ENCODE assay signal across 8 mouse cellular contexts in genomic region chr7:27128162-27128561, GRCm38 (mm10). TPM values are rescaled to one million over a fixed set of nuclear protein-coding genes. Genes with fewer than 3 reads are reported as not detected.
DNase-seq lines count a peak whose midpoint lies in the region; ATAC-seq and TF ChIP-seq lines count a peak whose summit lies in the region.

No protein-coding gene starts in this region.

- no peak for TF ChIP-seq POLR2A in kidney, adult 2 months (IDR thresholded peaks at IDR 0.05; ENCODE audit: low read depth, low read length)
- no peak; the same call in 1 of the 2 replicates for TF ChIP-seq POLR2A in lung, adult 2 months (IDR thresholded peaks at IDR 0.05; ENCODE audit: borderline replicate concordance, extremely low read depth, low read depth, low read length)
- TF ChIP-seq POLR2A in small intestine, adult 2 months (IDR thresholded peaks at IDR 0.05; ENCODE audit: low read depth, low read length), result no peak

- intact Hi-C loops in heart, postnatal 10 days (cut with DNase I), result loop anchor here (10.0 kb wide), 1 partner anchor 1273 kb away; no protein-coding TSS in a partner anchor

- WGBS in kidney, adult 2 months, result 45% methylated on average over 3 of the region's 3 CpGs
- WGBS in lung, adult 2 months, result 41% methylated on average over 3 of the region's 3 CpGs
- WGBS in small intestine, adult 2 months, result 33% methylated on average over 3 of the region's 3 CpGs

- no peak overlapping the region for H3K27ac ChIP-seq in kidney, adult 2 months (ENCODE audit: insufficient read depth, low read depth, low read length)
- no peak overlapping the region for H3K27ac ChIP-seq in small intestine, adult 2 months (ENCODE audit: insufficient read depth, low read depth, low read length)

- H3K27me3 ChIP-seq in E14TG2a.4 (ENCODE audit: insufficient read depth, low read length), result no peaks in the 10 kb centered on the region
- H3K27me3 ChIP-seq in kidney, adult 2 months (replicated peaks; ENCODE audit: control insufficient read depth, insufficient read depth, low read length), result no peaks in the 10 kb centered on the region
- H3K27me3 ChIP-seq in small intestine, adult 2 months (ENCODE audit: control insufficient read depth, insufficient read depth, low read length), result no peaks in the 10 kb centered on the region

- H3K4me1 ChIP-seq in E14TG2a.4 (replicated peaks; ENCODE audit: low read depth, low read length), result peaks cover 17% of the 10 kb centered on the region
- peaks cover 11% of the 10 kb centered on the region; the same call in 1 of the 2 replicates for H3K4me1 ChIP-seq in kidney, adult 2 months (ENCODE audit: control insufficient read depth, insufficient read depth, low read length)
- no peaks in the 10 kb centered on the region for H3K4me1 ChIP-seq in lung, adult 2 months (ENCODE audit: control insufficient read depth, insufficient read depth, low read length)
- H3K4me1 ChIP-seq in small intestine, adult 2 months (ENCODE audit: control insufficient read depth, insufficient read depth, insufficient read length, low read length), result peaks cover 4% of the 10 kb centered on the region

- no peaks in the 10 kb centered on the region for H3K36me3 ChIP-seq in E14TG2a.4 (ENCODE audit: insufficient read depth, low read length)
- H3K36me3 ChIP-seq in kidney, adult 2 months (ENCODE audit: control insufficient read depth, insufficient read depth, low read length), result no peaks in the 10 kb centered on the region
- no peaks in the 10 kb centered on the region for H3K36me3 ChIP-seq in small intestine, adult 2 months (ENCODE audit: control insufficient read depth, insufficient read depth, low read length)

- no peak overlapping the region for H3K4me3 ChIP-seq in E14TG2a.4 (replicated peaks; ENCODE audit: low read length)
- no peak overlapping the region for H3K4me3 ChIP-seq in kidney, adult 2 months (ENCODE audit: insufficient read depth, low read depth, low read length)
- H3K4me3 ChIP-seq in lung, adult 2 months (replicated peaks; ENCODE audit: extremely low read depth, low read depth, low read length), result no peak overlapping the region
- no peak overlapping the region for H3K4me3 ChIP-seq in small intestine, adult 2 months (ENCODE audit: low read depth, low read length)

- TF ChIP-seq CTCF in E14TG2a.4 (conservative IDR thresholded peaks at IDR 0.05; ENCODE audit: low read length), result peak; percentile 91
- TF ChIP-seq CTCF in kidney, adult 2 months (conservative IDR thresholded peaks at IDR 0.05; ENCODE audit: insufficient read depth, insufficient read length, low read depth, low read length), result peak; percentile 82
- peak; percentile 65 for TF ChIP-seq CTCF in lung, adult 2 months (IDR thresholded peaks at IDR 0.05; ENCODE audit: insufficient read depth, low read length)
- peak; percentile 44; the same call in 1 of the 2 replicates for TF ChIP-seq CTCF in small intestine, adult 2 months (IDR thresholded peaks at IDR 0.05; ENCODE audit: extremely low read depth, insufficient read length, insufficient replicate concordance, low read depth, low read length)

- DNase-seq in heart, postnatal 10 days, result peak; percentile 40 to 41
- no peak for DNase-seq in heart, adult 8-10 months (ENCODE audit: low spot score)
- peak; percentile 62 for DNase-seq in kidney, adult 2 months
- no peak for DNase-seq in lung, adult 2 months

- peaks cover 6% of the 10 kb centered on the region for H3K9me3 ChIP-seq in E14TG2a.4 (ENCODE audit: low read length)

- peak; percentile 84 for ATAC-seq in common myeloid progenitor, adult 5-6 weeks (replicated peaks; ENCODE audit: low read depth, poor library complexity, severe bottlenecking)
- no peak for ATAC-seq in erythroid progenitor cell, adult 5-6 weeks (replicated peaks; ENCODE audit: low FRiP score, poor library complexity, severe bottlenecking)

RNA-seq across cellular contexts. Expression of gene Cyp2f2, which starts 8.5 kb away (rescaled TPM):
- total RNA-seq in heart, postnatal 10 days (2021), result 1 to 10 TPM in 1 of 2 experiments, not detected in 1; 2.5 TPM
- total RNA-seq in heart, adult 8-10 months (2022), result 1 to 10 TPM in 2 of 4 experiments, under 1 TPM in 2; 0.60 to 6.6 (median 1.4) TPM
- not detected in 2 replicates for total RNA-seq in common myeloid progenitor, adult 5-6 weeks (2017)
- polyA plus RNA-seq in kidney, adult 2 months (2012; rRNA removed), result 5.3 and 6.5 TPM in 2 replicates
- 3,886 and 4,289 TPM in 2 replicates for polyA plus RNA-seq in lung, adult 2 months (2012; rRNA removed)
- polyA plus RNA-seq in small intestine, adult 2 months (2012; rRNA removed), result 0.24 and 0.30 TPM in 2 replicates
- total RNA-seq in erythroid progenitor cell, adult 5-6 weeks (2015; ENCODE audit: low replicate concordance), result not detected in 2 replicates
- total RNA-seq in erythroid progenitor cell, adult 5-6 weeks (2017; ENCODE audit: low replicate concordance), result not detected in 2 replicates

RNA-seq across cellular contexts. Expression of gene Cyp2t4, which starts 25.4 kb away (rescaled TPM):
- not detected for total RNA-seq in heart, postnatal 10 days (2021)
- total RNA-seq in heart, adult 8-10 months (2022), result not detected
- total RNA-seq in common myeloid progenitor, adult 5-6 weeks (2017), result not detected in 2 replicates
- not detected in 2 replicates for polyA plus RNA-seq in kidney, adult 2 months (2012; rRNA removed)
- not detected in 2 replicates for polyA plus RNA-seq in lung, adult 2 months (2012; rRNA removed)
- polyA plus RNA-seq in small intestine, adult 2 months (2012; rRNA removed), result not detected in 2 replicates
- not detected in 2 replicates for total RNA-seq in erythroid progenitor cell, adult 5-6 weeks (2015; ENCODE audit: low replicate concordance)
- not detected in 2 replicates for total RNA-seq in erythroid progenitor cell, adult 5-6 weeks (2017; ENCODE audit: low replicate concordance)

RNA-seq across cellular contexts. Expression of gene Egln2, which starts 38.4 kb away (rescaled TPM):
- 10 to 100 TPM; 57.9 to 59.4 TPM for total RNA-seq in heart, postnatal 10 days (2021)
- 10 to 100 TPM; 60.7 to 62.6 (median 62.2) TPM for total RNA-seq in heart, adult 8-10 months (2022)
- total RNA-seq in common myeloid progenitor, adult 5-6 weeks (2017), result 18.6 and 24.7 TPM in 2 replicates
- polyA plus RNA-seq in kidney, adult 2 months (2012; rRNA removed), result 84.9 and 93.7 TPM in 2 replicates
- polyA plus RNA-seq in lung, adult 2 months (2012; rRNA removed), result 107 and 115 TPM in 2 replicates
- 64.8 and 129 TPM in 2 replicates for polyA plus RNA-seq in small intestine, adult 2 months (2012; rRNA removed)
- 13.0 and 13.4 TPM in 2 replicates for total RNA-seq in erythroid progenitor cell, adult 5-6 weeks (2015; ENCODE audit: low replicate concordance)
- total RNA-seq in erythroid progenitor cell, adult 5-6 weeks (2017; ENCODE audit: low replicate concordance), result 4.9 and 9.6 TPM in 2 replicates

RNA-seq across cellular contexts. Expression of gene Rab4b, which starts 50.5 kb away (rescaled TPM):
- total RNA-seq in heart, postnatal 10 days (2021), result 10 to 100 TPM; 21.9 to 22.8 TPM
- 10 to 100 TPM in 3 of 4 experiments, 1 to 10 TPM in 1; 9.4 to 13.5 (median 12.3) TPM for total RNA-seq in heart, adult 8-10 months (2022)
- total RNA-seq in common myeloid progenitor, adult 5-6 weeks (2017), result 10.6 and 21.7 TPM in 2 replicates
- 55.9 and 57.4 TPM in 2 replicates for polyA plus RNA-seq in kidney, adult 2 months (2012; rRNA removed)
- 67.8 and 69.0 TPM in 2 replicates for polyA plus RNA-seq in lung, adult 2 months (2012; rRNA removed)
- polyA plus RNA-seq in small intestine, adult 2 months (2012; rRNA removed), result 42.9 and 77.3 TPM in 2 replicates
- 3.2 and 9.2 TPM in 2 replicates for total RNA-seq in erythroid progenitor cell, adult 5-6 weeks (2015; ENCODE audit: low replicate concordance)
- 3.2 and 9.8 TPM in 2 replicates for total RNA-seq in erythroid progenitor cell, adult 5-6 weeks (2017; ENCODE audit: low replicate concordance)

RNA-seq across cellular contexts. Expression of gene Gm21983, which starts 52.7 kb away (rescaled TPM):
- total RNA-seq in heart, postnatal 10 days (2021), result under 1 TPM in 1 of 2 experiments, not detected in 1; 0.31 TPM
- not detected for total RNA-seq in heart, adult 8-10 months (2022)
- not detected in 2 replicates for total RNA-seq in common myeloid progenitor, adult 5-6 weeks (2017)
- polyA plus RNA-seq in kidney, adult 2 months (2012; rRNA removed), result not detected in 2 replicates
- polyA plus RNA-seq in lung, adult 2 months (2012; rRNA removed), result not detected in 2 replicates
- 0.23 TPM in 1 of 2 replicates, not detected in the other for polyA plus RNA-seq in small intestine, adult 2 months (2012; rRNA removed)
- not detected in 2 replicates for total RNA-seq in erythroid progenitor cell, adult 5-6 weeks (2015; ENCODE audit: low replicate concordance)
- total RNA-seq in erythroid progenitor cell, adult 5-6 weeks (2017; ENCODE audit: low replicate concordance), result not detected in 2 replicates

Comparison
In these comparisons a context has a peak if more than half of its experiments do, and no peak if none do; other contexts are left out.
1. DNase-seq: peak in heart, postnatal 10 days (2 of 2) and kidney, adult 2 months (single experiment); none in heart, adult 8-10 months (single experiment) and lung, adult 2 months (single experiment).
2. Peak in every context shown above with its lines, with median percentiles within 50 percentile points of each other: CTCF ChIP-seq.